Mouse (Mus musculus) layer of hippocampus, postnatal 36 days (tissue): Measurements from ENCODE around the gene Evl. TPM values are rescaled to one million over a fixed set of nuclear protein-coding genes. Genes with fewer than 3 reads are reported as not detected.
"Not testable (repeated sequence)": the region's sequence is repeated elsewhere in the genome, so short reads cannot be mapped to it uniquely, and the experiment has no call there.

ENCODE experiments used
- DNase-seq, 2 experiments: peaks; one replicate each; pipeline ENCODE4 v3.0.0; 2022
- microRNA-seq, 2 experiments: library from miRNA; unstranded; fragments of <30 nt; microRNA quantifications; one replicate each; pipeline ENCODE4 v1.2.0; 2021
- total RNA-seq, 2 experiments: library from RNA; stranded (reverse); gene quantifications; 2 replicates each; pipeline ENCODE4 v1.2.3; 2021

Gene Evl
- total RNA-seq, 2 experiments from 2014 or later, result 191 TPM

GRCm38 (mm10) chr12:108699576-108699975 lies 145.1 kb downstream of the Evl start:
- DNase-seq, result no peak

DNA sequence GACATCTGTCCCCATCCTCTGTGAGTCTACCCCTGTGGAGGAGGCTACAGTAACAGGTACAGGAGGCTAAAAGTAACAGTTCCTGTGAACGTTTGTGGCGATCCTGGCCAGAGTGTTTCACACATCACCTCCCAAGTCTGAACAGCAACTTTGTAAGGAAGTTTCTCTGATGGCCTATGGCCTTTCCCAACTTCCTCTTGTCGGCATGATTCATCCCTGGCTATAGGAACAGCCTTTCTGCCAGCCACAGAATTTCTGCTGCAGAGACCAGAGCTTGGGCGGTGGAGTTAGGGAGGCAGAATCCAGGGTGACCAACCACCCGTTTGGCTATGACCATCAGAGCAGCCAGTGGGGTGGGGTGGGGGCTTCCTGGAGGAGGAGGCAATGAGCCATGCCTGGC lies 145.5 kb downstream of the Evl start:
- DNase-seq, result no peak

DNA sequence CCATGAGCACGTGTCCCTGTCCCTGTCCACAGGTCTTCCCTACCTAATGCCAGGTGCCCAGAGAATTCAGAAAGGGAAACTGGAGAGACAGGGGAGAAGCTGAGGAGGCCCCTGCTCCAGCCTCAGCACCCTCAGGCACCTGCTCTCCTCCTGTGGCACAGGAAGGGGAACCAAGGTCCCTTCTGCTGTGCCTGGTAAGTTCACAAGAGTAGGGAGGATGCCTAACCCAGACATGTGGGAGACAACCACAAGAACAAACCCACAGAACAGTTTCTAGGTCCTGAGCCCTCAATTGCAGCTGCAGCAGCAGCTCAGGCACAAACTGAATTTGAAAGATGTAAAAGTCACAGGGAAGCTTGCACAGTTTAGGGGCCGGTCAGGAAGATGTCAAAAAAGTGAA lies 146.7 kb downstream of the Evl start:
- no peak for DNase-seq

DNA sequence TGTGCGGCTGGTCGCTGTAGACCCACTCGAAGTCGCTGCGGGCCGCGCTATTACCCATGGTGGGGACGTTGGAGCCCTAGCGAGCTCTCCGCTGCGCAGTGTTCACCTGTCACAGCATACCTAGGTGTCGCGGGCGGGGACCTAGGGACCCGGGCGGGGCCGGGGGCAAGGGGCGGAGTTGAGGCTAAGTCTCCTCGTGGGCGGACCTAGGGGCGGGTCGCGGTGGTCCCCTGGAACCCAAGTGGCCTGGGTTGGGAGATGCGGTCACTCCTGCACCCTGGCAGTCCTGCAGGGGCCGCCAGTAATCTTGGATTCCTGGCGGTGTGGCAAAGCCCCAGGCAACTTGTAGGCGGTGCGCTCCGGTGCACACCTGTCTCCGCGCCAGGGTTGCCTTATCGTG lies 147.7 kb downstream of the Evl start, which contains the start of gene Degs2:
Gene Degs2, minus strand, starts transcription at position 131 of the 400 bp plus-strand sequence.
- no peak for DNase-seq

DNA sequence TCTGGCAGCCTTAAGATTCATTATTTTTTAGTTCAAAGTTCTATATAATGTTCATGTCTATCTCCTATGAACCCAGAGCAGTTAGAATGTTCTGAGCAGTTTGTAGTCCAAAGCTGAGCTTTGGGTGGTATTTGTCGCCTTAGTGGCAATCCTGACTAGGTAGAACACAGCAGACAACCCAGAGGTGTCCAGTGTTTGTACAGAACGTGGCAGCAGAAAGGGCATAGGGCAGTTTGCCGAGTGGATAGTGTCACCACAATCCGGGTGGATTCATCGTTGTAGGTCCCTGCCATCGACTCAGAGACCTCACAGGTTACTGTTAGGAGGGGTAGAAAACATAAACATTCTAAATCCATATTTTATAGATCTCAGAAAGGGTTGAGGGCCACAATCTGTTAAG lies 151.0 kb downstream of the Evl start:
- DNase-seq, result no peak

DNA sequence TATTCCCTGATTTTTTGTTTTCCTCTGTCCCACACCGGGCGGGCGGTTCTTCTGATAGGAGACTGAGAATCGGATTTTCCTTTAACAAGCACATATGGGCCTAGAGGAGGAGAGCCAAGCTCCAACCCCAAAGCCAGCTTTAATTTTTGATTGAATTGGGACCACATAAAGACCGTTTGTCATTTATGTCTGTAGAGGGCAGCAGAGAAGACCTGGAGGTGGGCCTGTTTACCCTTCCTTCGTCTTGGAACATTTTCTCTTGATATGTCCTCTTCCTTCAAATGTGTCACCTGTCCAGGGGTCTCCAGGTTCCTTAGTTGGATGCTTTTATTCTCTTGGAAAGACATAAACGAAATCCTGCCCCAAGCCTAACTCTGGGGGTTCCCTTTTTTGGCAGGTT lies 151.6 kb downstream of the Evl start:
- no peak for DNase-seq

DNA sequence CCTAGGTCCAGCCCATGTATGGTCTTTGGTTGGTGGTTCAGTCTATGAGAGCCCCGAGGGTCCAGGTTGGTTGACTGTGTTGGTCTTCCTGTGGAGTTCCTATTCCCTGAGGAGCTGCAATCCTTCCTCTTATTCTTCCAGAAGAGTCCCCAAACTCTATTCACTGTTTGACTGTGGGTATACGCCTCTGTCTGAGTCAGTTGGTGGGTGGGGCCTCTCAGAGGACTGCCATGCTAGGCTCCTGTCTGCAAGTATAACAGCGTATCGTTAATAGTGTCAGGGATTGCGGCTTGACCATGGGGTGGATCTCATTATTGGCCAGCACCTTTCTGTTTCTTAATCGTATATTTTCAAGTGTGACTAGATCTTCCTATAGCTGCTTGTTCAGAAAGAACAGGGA lies 154.9 kb downstream of the Evl start:
- DNase-seq, result no peak

GRCm38 (mm10) chr12:108709964-108710765 lies 155.6 kb downstream of the Evl start:
- no peak for DNase-seq

GRCm38 (mm10) chr12:108710861-108711615 lies 156.5 kb downstream of the Evl start:
- no peak for DNase-seq

DNA sequence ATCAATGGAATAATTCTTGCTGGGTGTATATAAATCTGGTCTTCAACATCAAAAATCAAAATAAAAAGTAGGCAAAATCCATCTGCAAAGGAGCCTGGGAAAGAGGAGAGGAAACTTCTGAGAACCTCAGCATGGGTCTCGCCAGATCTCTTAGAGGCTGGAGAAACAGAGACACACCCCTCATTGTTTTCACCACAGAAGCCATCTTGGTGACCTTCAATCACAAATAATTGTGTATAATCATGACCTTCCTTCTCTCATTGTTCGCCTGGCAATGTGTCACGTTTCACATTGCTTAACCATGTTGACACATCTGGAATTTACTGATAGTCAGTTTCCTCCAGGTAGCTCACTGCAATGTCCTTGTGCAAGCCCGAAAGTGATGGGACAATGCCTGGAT lies 158.0 kb downstream of the Evl start:
- DNase-seq, result no peak

DNA sequence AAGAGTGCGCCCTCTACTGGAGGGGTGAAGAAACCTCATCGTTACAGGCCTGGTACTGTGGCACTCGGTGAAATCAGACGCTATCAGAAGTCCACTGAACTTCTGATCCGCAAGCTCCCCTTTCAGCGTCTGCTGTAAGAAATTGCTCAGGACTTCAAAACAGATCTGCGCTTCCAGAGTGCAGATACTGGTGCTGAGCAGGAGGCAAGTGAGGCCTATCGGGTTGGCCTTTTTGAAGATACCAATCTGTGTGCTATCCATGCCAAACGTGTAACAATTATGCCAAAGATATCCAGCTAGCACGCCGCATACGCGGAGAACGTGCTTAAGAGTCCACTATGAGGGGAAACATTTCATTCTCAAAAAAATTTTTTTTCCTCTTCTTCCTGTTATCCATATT lies 159.5 kb downstream of the Evl start:
- not testable (repeated sequence) for DNase-seq

DNA sequence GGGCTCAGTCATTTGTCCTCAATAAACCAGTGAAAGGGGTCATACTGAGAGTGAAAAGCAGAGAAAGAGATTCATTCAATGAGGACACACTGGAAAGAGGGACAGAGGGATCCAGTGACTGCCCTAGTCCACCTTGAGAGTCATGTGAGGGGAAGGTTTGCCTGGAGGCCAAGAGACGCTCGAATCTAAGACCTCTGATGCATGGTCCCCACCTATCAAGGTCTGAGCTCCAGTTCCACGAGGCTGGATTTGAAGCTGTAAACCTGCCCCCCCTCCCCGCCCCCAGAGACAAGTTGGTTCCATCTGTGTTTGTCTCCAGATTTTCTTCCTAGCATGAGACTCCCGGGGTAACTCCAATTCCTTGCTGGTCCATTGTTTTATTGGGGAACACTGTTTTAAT lies 161.3 kb downstream of the Evl start:
- DNase-seq, result no peak

DNA sequence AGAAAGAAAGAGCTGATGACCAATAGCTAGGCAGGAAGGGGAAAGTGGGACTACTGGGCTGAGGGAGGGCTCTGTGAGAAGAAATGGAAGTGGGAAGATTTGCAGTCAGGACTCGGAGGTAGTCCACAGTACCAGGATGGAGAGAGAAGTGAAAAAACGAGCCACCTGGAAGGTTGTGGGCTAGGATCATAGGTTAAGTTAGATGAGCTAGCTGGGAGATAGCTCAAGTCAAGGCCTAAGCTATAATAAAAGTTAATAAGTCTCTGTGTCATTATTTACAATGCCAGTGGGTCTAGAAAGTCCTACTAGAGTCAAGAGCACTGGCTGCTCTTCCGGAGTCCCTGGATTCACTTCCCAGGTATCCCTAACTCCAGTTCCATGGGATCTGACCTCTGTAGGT lies 164.0 kb downstream of the Evl start:
- DNase-seq, result no peak

DNA sequence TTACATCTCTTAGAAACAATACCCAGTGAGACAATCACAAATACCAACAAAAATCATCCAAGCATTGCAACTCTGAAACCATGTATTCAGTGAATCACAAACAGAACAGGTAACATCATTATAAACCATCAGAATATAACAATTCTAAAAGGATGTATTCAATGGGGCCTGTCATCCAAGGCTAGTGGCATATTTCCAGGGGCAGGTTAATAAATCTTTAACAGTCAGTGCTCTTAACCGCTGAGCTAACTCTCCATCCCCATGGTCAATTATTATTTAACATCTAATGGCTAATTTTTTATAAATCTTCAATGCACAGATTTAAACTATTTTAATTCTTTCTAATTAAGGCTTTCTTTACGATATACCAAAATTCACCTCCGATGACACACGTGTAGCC lies 167.9 kb downstream of the Evl start:
- no peak for DNase-seq

GRCm38 (mm10) chr12:108723841-108724240 lies 169.3 kb downstream of the Evl start:
- no peak for DNase-seq

- no peak for DNase-seq
Measured at GRCm38 (mm10) chr12:108734386-108734785, 179.9 kb downstream of the Evl start.

DNA sequence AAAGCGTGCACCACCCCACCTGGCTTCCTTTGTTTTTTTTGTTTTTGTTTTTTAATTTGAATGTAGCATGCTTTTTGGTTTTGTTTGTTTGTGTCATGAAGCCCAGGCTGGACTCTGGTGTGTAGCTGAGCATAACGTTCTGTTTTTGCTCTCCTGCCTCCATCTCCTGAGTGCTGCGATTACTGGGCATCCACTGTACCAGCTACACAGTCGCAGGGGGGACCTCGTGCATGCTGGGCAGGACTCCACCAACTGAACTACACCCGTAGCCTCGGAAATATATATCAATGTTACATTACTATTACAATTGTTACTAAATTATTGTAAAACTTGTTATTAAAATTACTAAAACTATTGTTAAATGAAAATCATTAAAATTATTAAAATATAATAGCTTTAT lies 183.3 kb downstream of the Evl start:
- DNase-seq, result no peak

Small RNAs within 50 kb of the gene (microRNA-seq; reads per million reads assigned to microRNA genes)
- gene Gm23872 (0 reads per million in 2 experiments), gene Mir342 (2,445 to 4,825 reads per million in 2 experiments)

Other genes starting within 250 kb of the Evl start
- 1 to 10 TPM; 4.5 to 5.7 TPM for gene Hhipl1, start 248.4 kb upstream of the Evl start, total RNA-seq
- 100 to 1,000 TPM; 168 to 174 TPM for gene Cyp46a1, start 220.3 kb upstream of the Evl start, total RNA-seq
- gene Eml1, start 183.8 kb upstream of the Evl start, total RNA-seq, result 10 to 100 TPM; 46.9 to 58.5 TPM
- gene Degs2, start 147.6 kb downstream of the Evl start, total RNA-seq, result 1 to 10 TPM; 4.1 to 5.0 TPM
- gene Yy1, start 238.3 kb downstream of the Evl start, total RNA-seq, result 10 to 100 TPM; 52.1 to 55.8 TPM